Mouse (Mus musculus): ENCODE measurements around the gene Pla2g4a.

GRCm38 (mm10) chr1:149912984-149913383 is 48.1 kb downstream of the Pla2g4a start:
- TF ChIP-seq NELFE (IDR thresholded peaks at IDR 0.05; ENCODE audit: low read depth, low read length) (no peak), MXI1 (IDR thresholded peaks at IDR 0.05; ENCODE audit: low read depth, low read length) (no peak), USF2 (IDR thresholded peaks at IDR 0.05; ENCODE audit: borderline replicate concordance in 1 of 2, insufficient read depth in 1 of 2, low read depth in 1 of 2, low read length in 2 of 2) (no peak), SIN3A (IDR thresholded peaks at IDR 0.05; ENCODE audit: low read length) (no peak), MYC (IDR thresholded peaks at IDR 0.05; ENCODE audit: low read depth, low read length) (no peak)
